Mouse (Mus musculus) heart, adult 2 months (tissue): ENCODE measurements around the gene Mtor. TPM values are rescaled to one million over a fixed set of nuclear protein-coding genes. Genes with fewer than 3 reads are reported as not detected.
A peak's percentile ranks its signal among the peaks of the same experiment; 100 is the strongest.

Source experiments
- DNase-seq, 2 experiments: peaks; one replicate each; pipeline ENCODE4 v3.0.0; 2021
- H3K27ac ChIP-seq: fragments of 200-600 bp; 2 replicates; pipeline ENCODE4 v1.8.1; 2022
- H3K27me3 ChIP-seq: fragments of 200-500 bp; 2 replicates; pipeline ENCODE4 v1.6.1; 2012; ENCODE audit warnings: mild to moderate bottlenecking, low read length, inconsistent platforms, mixed read lengths; ENCODE audit not compliant: control insufficient read depth, insufficient read depth
- H3K36me3 ChIP-seq: fragments of 200-500 bp; 2 replicates; pipeline ENCODE4 v1.6.1; 2012; ENCODE audit warnings: low read length, inconsistent platforms; ENCODE audit not compliant: control insufficient read depth, insufficient read depth
- H3K4me1 ChIP-seq: fragments of 200-500 bp; 2 replicates; pipeline ENCODE4 v1.6.1; 2011; ENCODE audit warnings: low read length; ENCODE audit not compliant: control insufficient read depth, insufficient read depth
- H3K4me3 ChIP-seq: fragments of 200-600 bp; 2 replicates; pipeline ENCODE4 v1.8.1; 2022
- H3K79me2 ChIP-seq: fragments of 200-500 bp; replicated peaks from 2 replicates; pipeline ENCODE4 v1.6.1; 2012; ENCODE audit warnings: mild to moderate bottlenecking, inconsistent platforms, low read length, moderate library complexity, mixed read lengths; ENCODE audit not compliant: control insufficient read depth, insufficient read depth
- H3K9ac ChIP-seq: fragments of 200-500 bp; 2 replicates; pipeline ENCODE4 v1.6.1; 2012; ENCODE audit warnings: low read depth, mild to moderate bottlenecking, control low read depth, inconsistent platforms, low read length, mixed read lengths
- CTCF ChIP-seq: fragments of 200-600 bp; IDR thresholded peaks from 2 replicates; pipeline ENCODE4 v1.8.1; 2022; ENCODE audit warnings: antibody characterized with exemption, mild to moderate bottlenecking, moderate library complexity
- EP300 ChIP-seq: fragments of 200-500 bp; IDR thresholded peaks from 2 replicates; pipeline ENCODE4 v1.6.1; 2011; ENCODE audit warnings: low read depth, low read length, control low read depth; ENCODE audit not compliant: insufficient read depth
- WGBS: fragments of 180-500 bp; shearing (Covaris S2); methylation state at CpG from one replicate; pipeline ENCODE4 v1.1.7; 2018; 5-methylcytosine and 5-hydroxymethylcytosine counted together
- intact Hi-C: fragments of 180-260 bp; cut with DNase I; formaldehyde crosslinking; loops from one replicate; pipeline ENCODE4 v1.15.1; 2025
- polyA plus RNA-seq: library from polyadenylated mRNA; depleted of rRNA; stranded (reverse); fragments of >200 nt; gene quantifications from 2 replicates; pipeline ENCODE4 v1.2.3, GENCODE M21; 2012; rRNA removed
- total RNA-seq, 2 experiments: library from RNA; stranded (reverse); gene quantifications; 2 replicates each; pipeline ENCODE4 v1.2.3; 2021

Gene Mtor
- total and polyA plus RNA-seq, 3 experiments = 18.6 to 49.7 (median 40.9) TPM

DNA sequence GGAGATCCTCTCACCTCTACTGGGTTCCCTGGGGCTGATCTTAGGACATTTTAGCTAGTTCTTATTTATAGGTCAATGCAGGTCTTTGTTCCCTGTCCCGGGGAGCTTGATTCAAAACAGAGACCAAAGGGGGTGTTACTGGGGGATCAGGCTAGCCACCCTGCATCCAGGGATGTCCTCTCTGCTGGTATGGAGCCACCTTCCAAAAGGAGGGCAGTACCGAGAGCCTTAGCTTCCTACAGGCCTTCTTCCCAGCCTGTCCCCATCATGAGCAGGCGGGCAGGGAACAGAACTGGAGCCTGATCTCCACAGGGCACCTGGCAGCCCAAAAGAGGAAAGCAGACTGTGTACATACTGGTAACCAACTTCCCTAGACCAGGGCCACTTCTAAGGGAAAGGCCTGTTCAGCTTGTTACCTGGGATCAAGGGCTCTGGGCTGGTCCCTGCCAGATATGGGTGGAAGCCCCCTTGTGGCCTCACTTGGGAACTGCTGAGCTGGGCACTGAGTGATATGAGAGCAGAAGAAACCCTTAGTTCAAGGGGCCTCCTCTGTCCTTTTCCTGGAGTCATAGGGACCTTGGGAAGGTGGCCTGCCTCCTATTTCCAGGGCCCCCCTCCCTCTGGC lies 156.2 kb downstream of the Mtor start:
- no peaks in the 10 kb centered on the region for H3K27me3 ChIP-seq
- TF ChIP-seq CTCF (peak; percentile 79), EP300 (no peak)
- intact Hi-C loops = loop anchor here (5.0 kb wide), 3 partner anchors 112 to 437 kb away; partner anchors contain the start of gene Disp3
- H3K9ac ChIP-seq = no peak overlapping the region
- no peaks in the 10 kb centered on the region for H3K36me3 ChIP-seq
- H3K27ac ChIP-seq = no peak overlapping the region
- 96% methylated on average over 3 of the region's 3 CpGs for WGBS
- no peak overlapping the region for H3K4me3 ChIP-seq
- peak; percentile 41 to 49 for DNase-seq
- no peaks in the 10 kb centered on the region for H3K4me1 ChIP-seq
- H3K79me2 ChIP-seq = no peaks in the 10 kb centered on the region

Other genes with a start within 250 kb of the Mtor start
- gene Disp3, start 160.6 kb upstream of the Mtor start, total RNA-seq = not detected
- gene Disp3, start 160.6 kb upstream of the Mtor start, polyA plus RNA-seq = not detected in 2 replicates
- 10 to 100 TPM; 17.8 to 20.9 TPM for gene Ubiad1, start 3.8 kb upstream of the Mtor start, total RNA-seq
- gene Ubiad1, start 3.8 kb upstream of the Mtor start, polyA plus RNA-seq = 25.1 and 25.5 TPM in 2 replicates
- 1 to 10 TPM; 2.5 TPM for gene Angptl7, start 51.8 kb downstream of the Mtor start, total RNA-seq
- 3.7 and 4.4 TPM in 2 replicates for gene Angptl7, start 51.8 kb downstream of the Mtor start, polyA plus RNA-seq
- 10 to 100 TPM; 38.7 to 39.6 TPM for gene Exosc10, start 109.8 kb downstream of the Mtor start, total RNA-seq
- gene Exosc10, start 109.8 kb downstream of the Mtor start, polyA plus RNA-seq = 21.9 and 27.2 TPM in 2 replicates
- 10 to 100 TPM; 14.8 to 16.8 TPM for gene Srm, start 142.9 kb downstream of the Mtor start, total RNA-seq
- 20.4 and 21.9 TPM in 2 replicates for gene Srm, start 142.9 kb downstream of the Mtor start, polyA plus RNA-seq
- under 1 TPM; 0.29 to 0.52 TPM for gene Masp2, start 153.9 kb downstream of the Mtor start, total RNA-seq
- gene Masp2, start 153.9 kb downstream of the Mtor start, polyA plus RNA-seq = 0.47 and 2.3 TPM in 2 replicates
- gene Tardbp, start 178.4 kb downstream of the Mtor start, total RNA-seq = 100 to 1,000 TPM; 116 to 119 TPM
- 70.5 and 156 TPM in 2 replicates for gene Tardbp, start 178.4 kb downstream of the Mtor start, polyA plus RNA-seq
- gene Gm572, start 194.7 kb downstream of the Mtor start, total RNA-seq = 1 to 10 TPM; 4.5 to 5.0 TPM
- gene Gm572, start 194.7 kb downstream of the Mtor start, polyA plus RNA-seq = 1.9 and 4.1 TPM in 2 replicates